Mouse (Mus musculus): ENCODE measurements at regions not wholly inside any gene's neighbourhood (a gene's known extent, or its start where the extent isn't known, plus 50 kb on each side); places are given as distances from the start of the nearest gene placed in this dataset.

- 59% methylated on average over 8 of the region's 8 CpGs for WGBS
These were observed 149.1 kb upstream of the Cdh4 start for GRCm38 (mm10) chr2:179293114-179293513.

GRCm38 (mm10) chr2:179297057-179297456 is 145.2 kb upstream of the Cdh4 start:
- Histone ChIP-seq H3K27ac (ENCODE audit: low read length) (no peak overlapping the region), H3K36me3 (ENCODE audit: control insufficient read depth, insufficient read depth, low read length) (no peaks in the 10 kb centered on the region), H3K4me2 (ENCODE audit: low read depth, low read length) (no peak overlapping the region), H3K4me1 (ENCODE audit: control insufficient read depth, insufficient read depth, low read length) (no peaks in the 10 kb centered on the region), H3K4me3 (replicated peaks; ENCODE audit: low read length) (no peak overlapping the region), H3K9ac (ENCODE audit: low read length) (no peak overlapping the region), H3K9me3 (replicated peaks; ENCODE audit: control insufficient read depth, low read length) (no peaks in the 10 kb centered on the region), H3K27me3 (ENCODE audit: control insufficient read depth, insufficient read depth, low read length) (no peaks in the 10 kb centered on the region)
- ATAC-seq (ENCODE audit: insufficient read depth, low FRiP score): no peak
- 39% methylated on average over 9 of the region's 9 CpGs for WGBS

More at GRCm38 (mm10) chr2:179293114-179293513, 149.1 kb upstream of the Cdh4 start:
- Histone ChIP-seq H3K27me3 (ENCODE audit: control insufficient read depth, insufficient read depth, low read length) (no peaks in the 10 kb centered on the region), H3K36me3 (ENCODE audit: control insufficient read depth, insufficient read depth, low read length) (no peaks in the 10 kb centered on the region), H3K9ac (ENCODE audit: low read length) (no peak overlapping the region), H3K4me3 (replicated peaks; ENCODE audit: low read length) (no peak overlapping the region), H3K9me3 (replicated peaks; ENCODE audit: control insufficient read depth, low read length) (no peaks in the 10 kb centered on the region), H3K27ac (ENCODE audit: low read length) (no peak overlapping the region), H3K4me1 (ENCODE audit: control insufficient read depth, insufficient read depth, low read length) (no peaks in the 10 kb centered on the region), H3K4me2 (ENCODE audit: low read depth, low read length) (no peak overlapping the region)
- no peak for ATAC-seq (ENCODE audit: insufficient read depth, low FRiP score)

DNA sequence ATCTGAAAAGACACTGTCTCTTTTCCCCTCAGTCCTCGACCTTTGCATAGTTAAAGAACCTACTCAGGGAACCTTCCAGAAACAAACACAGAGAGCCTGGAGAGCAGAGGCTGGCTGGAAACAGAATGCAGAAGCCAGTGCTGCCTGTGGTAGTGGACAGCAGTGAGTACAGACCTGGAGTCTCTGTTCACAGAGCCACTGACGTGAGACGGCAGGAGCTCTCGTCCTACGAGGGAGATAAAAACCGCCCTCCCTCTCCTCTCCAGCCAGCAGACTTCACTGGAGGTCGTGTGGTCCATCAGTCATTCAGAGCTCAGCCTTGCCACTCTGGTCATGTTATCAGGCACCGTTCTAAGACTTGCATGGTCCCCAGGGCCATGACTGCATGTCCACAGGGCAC is 138.5 kb upstream of the Cdh4 start:
- Histone ChIP-seq H3K4me1 (ENCODE audit: control insufficient read depth, insufficient read depth, low read length) (peaks cover 6% of the 10 kb centered on the region; the same call in 1 of the 2 replicates), H3K27ac (ENCODE audit: low read length) (no peak overlapping the region), H3K27me3 (ENCODE audit: control insufficient read depth, insufficient read depth, low read length) (no peaks in the 10 kb centered on the region), H3K36me3 (ENCODE audit: control insufficient read depth, insufficient read depth, low read length) (no peaks in the 10 kb centered on the region), H3K4me3 (replicated peaks; ENCODE audit: low read length) (no peak overlapping the region), H3K9ac (ENCODE audit: low read length) (no peak overlapping the region), H3K9me3 (replicated peaks; ENCODE audit: control insufficient read depth, low read length) (no peaks in the 10 kb centered on the region), H3K4me2 (ENCODE audit: low read depth, low read length) (no peak overlapping the region)
- no peak for ATAC-seq (ENCODE audit: insufficient read depth, low FRiP score)
- 32% methylated on average over 8 of the region's 8 CpGs for WGBS

DNA sequence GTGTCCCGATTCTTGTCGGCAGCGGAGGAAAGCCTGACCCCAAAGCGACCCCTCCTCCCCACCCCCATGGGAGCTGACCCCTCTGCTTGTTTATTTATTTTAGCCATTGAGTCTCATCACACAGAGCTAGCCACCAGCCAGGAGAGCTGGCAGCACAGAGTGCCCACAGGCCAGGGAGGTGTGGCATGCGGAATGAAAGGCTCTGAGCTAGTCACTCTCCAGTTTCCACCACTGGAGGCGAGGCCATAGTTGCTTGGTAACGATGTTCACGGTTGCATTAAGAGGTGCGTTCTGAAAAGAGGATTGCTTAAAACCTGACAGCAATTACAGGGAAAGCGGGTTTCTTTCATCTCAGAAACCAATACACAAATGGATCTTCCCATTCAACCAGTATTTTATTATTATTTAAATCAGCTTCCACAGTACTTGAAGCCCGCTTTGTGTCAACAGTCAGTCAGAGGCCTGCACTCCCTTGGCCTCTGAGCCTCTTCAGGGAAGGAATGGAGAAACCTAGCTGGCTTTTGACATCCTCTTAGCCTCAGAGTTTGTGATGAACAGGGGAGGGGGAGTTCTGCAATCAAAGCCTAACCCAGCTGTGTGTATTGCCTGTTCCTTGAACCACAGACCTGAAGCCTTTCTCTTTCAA is 134.8 kb upstream of the Cdh4 start:
- 27% methylated on average over 11 of the region's 11 CpGs for WGBS
- no peak overlapping the region for H3K4me2 ChIP-seq (ENCODE audit: low read depth, low read length)
- ATAC-seq (ENCODE audit: insufficient read depth, low FRiP score): no peak
- no peaks in the 10 kb centered on the region for H3K36me3 ChIP-seq (ENCODE audit: control insufficient read depth, insufficient read depth, low read length)
- H3K4me1 ChIP-seq (ENCODE audit: control insufficient read depth, insufficient read depth, low read length): peaks cover 6% of the 10 kb centered on the region; the same call in 1 of the 2 replicates
- no peak overlapping the region for H3K4me3 ChIP-seq (replicated peaks; ENCODE audit: low read length)
- H3K27me3 ChIP-seq (ENCODE audit: control insufficient read depth, insufficient read depth, low read length): no peaks in the 10 kb centered on the region
- H3K9me3 ChIP-seq (replicated peaks; ENCODE audit: control insufficient read depth, low read length): no peaks in the 10 kb centered on the region
- no peak overlapping the region for H3K9ac ChIP-seq (ENCODE audit: low read length)
- H3K27ac ChIP-seq (ENCODE audit: low read length): no peak overlapping the region

DNA sequence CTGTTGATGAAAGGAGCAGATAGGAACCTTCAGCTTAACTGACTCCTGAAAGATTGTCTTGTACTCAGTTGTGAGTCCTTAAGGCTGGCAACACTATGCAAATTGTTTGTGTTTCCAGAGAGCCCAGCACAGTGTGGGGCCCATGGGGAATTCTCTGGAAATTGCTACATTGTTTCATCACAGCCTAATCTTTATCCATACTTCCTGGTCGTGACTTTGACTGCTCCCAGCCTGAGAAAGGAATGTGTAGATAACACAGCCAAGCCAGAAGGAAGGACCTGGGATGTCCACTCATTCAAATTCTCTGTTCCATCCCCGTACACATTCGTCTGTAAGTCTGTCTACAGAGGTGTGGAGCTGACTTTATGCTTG is 134.3 kb upstream of the Cdh4 start:
- H3K27ac ChIP-seq (ENCODE audit: low read length): no peak overlapping the region
- no peak overlapping the region for H3K9ac ChIP-seq (ENCODE audit: low read length)
- no peaks in the 10 kb centered on the region for H3K36me3 ChIP-seq (ENCODE audit: control insufficient read depth, insufficient read depth, low read length)
- 53% methylated on average over 3 of the region's 3 CpGs for WGBS
- H3K27me3 ChIP-seq (ENCODE audit: control insufficient read depth, insufficient read depth, low read length): no peaks in the 10 kb centered on the region
- no peak for ATAC-seq (ENCODE audit: insufficient read depth, low FRiP score)
- H3K4me1 ChIP-seq (ENCODE audit: control insufficient read depth, insufficient read depth, low read length): peaks cover 6% of the 10 kb centered on the region; the same call in 1 of the 2 replicates
- H3K4me2 ChIP-seq (ENCODE audit: low read depth, low read length): no peak overlapping the region
- no peak overlapping the region for H3K4me3 ChIP-seq (replicated peaks; ENCODE audit: low read length)
- H3K9me3 ChIP-seq (replicated peaks; ENCODE audit: control insufficient read depth, low read length): no peaks in the 10 kb centered on the region

- Histone ChIP-seq H3K36me3 (ENCODE audit: control insufficient read depth, insufficient read depth, low read length) (no peaks in the 10 kb centered on the region), H3K27ac (ENCODE audit: low read length) (no peak overlapping the region), H3K4me3 (replicated peaks; ENCODE audit: low read length) (no peak overlapping the region), H3K4me1 (ENCODE audit: control insufficient read depth, insufficient read depth, low read length) (no peaks in the 10 kb centered on the region), H3K9ac (ENCODE audit: low read length) (no peak overlapping the region), H3K9me3 (replicated peaks; ENCODE audit: control insufficient read depth, low read length) (no peaks in the 10 kb centered on the region), H3K27me3 (ENCODE audit: control insufficient read depth, insufficient read depth, low read length) (no peaks in the 10 kb centered on the region), H3K4me2 (ENCODE audit: low read depth, low read length) (no peak overlapping the region)
- no peak for ATAC-seq (ENCODE audit: insufficient read depth, low FRiP score)
- 63% methylated on average over 6 of the region's 6 CpGs for WGBS
These were observed 124.2 kb upstream of the Cdh4 start for GRCm38 (mm10) chr2:179318046-179318445.

GRCm38 (mm10) chr2:179325242-179325641 is 117.0 kb upstream of the Cdh4 start:
- H3K36me3 ChIP-seq (ENCODE audit: control insufficient read depth, insufficient read depth, low read length): no peaks in the 10 kb centered on the region
- no peaks in the 10 kb centered on the region for H3K9me3 ChIP-seq (replicated peaks; ENCODE audit: control insufficient read depth, low read length)
- H3K4me1 ChIP-seq (ENCODE audit: control insufficient read depth, insufficient read depth, low read length): no peaks in the 10 kb centered on the region
- 81% methylated on average over 5 of the region's 5 CpGs for WGBS
- no peak overlapping the region for H3K4me3 ChIP-seq (replicated peaks; ENCODE audit: low read length)
- no peaks in the 10 kb centered on the region for H3K27me3 ChIP-seq (ENCODE audit: control insufficient read depth, insufficient read depth, low read length)
- H3K9ac ChIP-seq (ENCODE audit: low read length): no peak overlapping the region
- H3K27ac ChIP-seq (ENCODE audit: low read length): no peak overlapping the region
- H3K4me2 ChIP-seq (ENCODE audit: low read depth, low read length): no peak overlapping the region
- no peak for ATAC-seq (ENCODE audit: insufficient read depth, low FRiP score)

DNA sequence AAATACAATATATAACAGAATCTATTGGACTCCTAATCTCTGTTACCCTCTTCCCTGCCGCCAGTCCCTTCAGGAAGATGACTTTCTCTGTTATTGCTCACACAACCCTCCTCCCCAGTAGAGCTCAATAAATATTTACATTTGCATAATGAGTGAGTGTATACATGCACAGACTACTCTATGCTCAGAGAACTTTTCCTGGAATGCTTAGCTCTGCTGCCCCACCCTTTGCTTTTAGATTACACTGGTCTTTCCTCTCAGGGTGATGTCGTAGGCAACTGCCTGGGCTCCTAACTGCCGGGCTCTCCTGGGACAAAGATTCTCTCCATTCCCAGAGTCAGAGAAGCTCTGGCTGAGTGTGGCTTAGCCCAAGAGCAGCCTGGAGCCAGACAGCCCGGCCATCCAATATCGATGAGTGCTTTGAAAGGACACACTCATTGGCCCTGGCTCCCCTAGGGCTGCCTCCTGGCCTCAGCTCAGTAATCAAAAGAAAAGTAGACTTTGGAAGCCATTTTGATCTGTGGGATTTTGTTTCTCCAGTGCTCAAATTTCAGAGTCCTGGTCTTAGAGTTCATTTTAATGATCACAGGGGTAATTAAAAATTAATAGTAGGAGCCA is 109.2 kb upstream of the Cdh4 start:
- WGBS: 49% methylated on average over 5 of the region's 5 CpGs
- H3K4me2 ChIP-seq (ENCODE audit: low read depth, low read length): no peak overlapping the region
- H3K36me3 ChIP-seq (ENCODE audit: control insufficient read depth, insufficient read depth, low read length): no peaks in the 10 kb centered on the region
- H3K9me3 ChIP-seq (replicated peaks; ENCODE audit: control insufficient read depth, low read length): no peaks in the 10 kb centered on the region
- peak; percentile 53; the same call in 1 of the 2 replicates for ATAC-seq (ENCODE audit: insufficient read depth, low FRiP score)
- no peaks in the 10 kb centered on the region for H3K4me1 ChIP-seq (ENCODE audit: control insufficient read depth, insufficient read depth, low read length)
- no peak overlapping the region for H3K4me3 ChIP-seq (replicated peaks; ENCODE audit: low read length)
- H3K27ac ChIP-seq (ENCODE audit: low read length): no peak overlapping the region
- no peaks in the 10 kb centered on the region for H3K27me3 ChIP-seq (ENCODE audit: control insufficient read depth, insufficient read depth, low read length)
- H3K9ac ChIP-seq (ENCODE audit: low read length): no peak overlapping the region

- no peaks in the 10 kb centered on the region for H3K36me3 ChIP-seq (ENCODE audit: control insufficient read depth, insufficient read depth, low read length)
- H3K4me2 ChIP-seq (ENCODE audit: low read depth, low read length): no peak overlapping the region
- H3K9ac ChIP-seq (ENCODE audit: low read length): no peak overlapping the region
- H3K4me3 ChIP-seq (replicated peaks; ENCODE audit: low read length): no peak overlapping the region
- H3K4me1 ChIP-seq (ENCODE audit: control insufficient read depth, insufficient read depth, low read length): no peaks in the 10 kb centered on the region
- H3K27me3 ChIP-seq (ENCODE audit: control insufficient read depth, insufficient read depth, low read length): no peaks in the 10 kb centered on the region
- H3K9me3 ChIP-seq (replicated peaks; ENCODE audit: control insufficient read depth, low read length): no peaks in the 10 kb centered on the region
- 63% methylated on average over 5 of the region's 5 CpGs for WGBS
- no peak overlapping the region for H3K27ac ChIP-seq (ENCODE audit: low read length)
- no peak for ATAC-seq (ENCODE audit: insufficient read depth, low FRiP score)
These were observed 108.6 kb upstream of the Cdh4 start for GRCm38 (mm10) chr2:179333587-179333986.

All from stomach, embryonic 16.5 days (tissue).